Mouse (Mus musculus): ENCODE measurements around the gene Slc25a3.

The Slc25a3 gene

DNA sequence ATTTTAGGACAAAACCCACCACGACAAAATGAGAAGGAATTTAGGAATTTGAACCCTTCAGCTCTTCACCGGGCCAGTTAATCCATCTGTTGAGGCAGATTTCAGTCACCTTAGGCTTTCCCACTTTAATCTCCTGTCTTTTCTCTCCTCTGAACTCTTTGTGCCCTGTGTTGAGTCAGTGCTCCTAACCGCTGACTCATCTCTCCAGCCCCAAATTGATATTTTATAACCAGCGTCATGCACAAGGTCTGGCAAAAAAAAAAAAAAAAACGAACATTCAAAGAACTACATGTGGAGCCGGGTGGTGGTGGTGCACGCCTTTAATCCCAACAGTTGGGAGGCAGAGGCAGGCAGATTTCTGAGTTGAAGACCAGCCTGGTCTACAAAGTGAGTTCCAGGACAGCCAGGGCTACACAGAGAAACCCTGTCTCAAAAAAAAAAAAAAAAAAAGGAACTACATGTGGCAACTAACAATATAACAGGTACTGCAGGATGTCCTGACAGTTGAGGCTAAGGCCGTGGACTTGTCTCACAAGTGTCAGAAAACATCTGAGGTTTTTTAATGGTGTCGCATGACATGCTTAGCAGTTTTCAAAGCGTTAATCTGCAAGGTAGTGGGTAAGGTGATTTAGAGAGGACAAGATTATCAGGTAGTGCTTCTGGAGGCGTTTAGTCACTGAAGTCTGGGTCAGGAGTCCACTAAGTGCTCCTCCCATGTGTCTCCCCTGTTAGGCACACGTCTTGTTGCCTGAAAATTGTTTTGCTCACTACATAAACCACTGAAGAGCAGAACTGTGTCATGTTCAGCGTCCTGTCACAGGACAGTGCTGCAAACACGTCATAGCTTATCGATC is 29.4 kb downstream of the Slc25a3 start:
- DNase-seq (ENCODE audit: low read depth), result no peak

DNA sequence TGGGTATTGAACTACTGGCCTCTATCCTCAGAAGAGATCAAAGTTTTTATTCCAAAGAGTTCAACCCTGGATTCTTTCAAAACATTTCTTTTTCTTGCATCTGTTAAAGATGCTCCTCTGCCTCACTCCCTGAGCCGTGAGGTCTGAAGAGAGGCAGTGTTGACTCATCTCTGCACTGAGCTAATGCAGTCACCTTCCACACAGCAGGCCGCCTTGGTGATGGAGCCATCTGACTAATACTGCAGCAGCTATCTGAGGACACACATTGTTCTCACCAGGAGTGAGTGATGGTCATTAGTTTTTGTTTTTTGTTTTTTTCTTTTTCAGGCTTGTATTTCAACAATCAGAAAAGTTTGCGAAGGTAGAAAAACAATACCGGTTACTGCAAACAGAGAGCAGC is 31.0 kb downstream of the Slc25a3 start:
- DNase-seq (ENCODE audit: low read depth), result no peak

DNA sequence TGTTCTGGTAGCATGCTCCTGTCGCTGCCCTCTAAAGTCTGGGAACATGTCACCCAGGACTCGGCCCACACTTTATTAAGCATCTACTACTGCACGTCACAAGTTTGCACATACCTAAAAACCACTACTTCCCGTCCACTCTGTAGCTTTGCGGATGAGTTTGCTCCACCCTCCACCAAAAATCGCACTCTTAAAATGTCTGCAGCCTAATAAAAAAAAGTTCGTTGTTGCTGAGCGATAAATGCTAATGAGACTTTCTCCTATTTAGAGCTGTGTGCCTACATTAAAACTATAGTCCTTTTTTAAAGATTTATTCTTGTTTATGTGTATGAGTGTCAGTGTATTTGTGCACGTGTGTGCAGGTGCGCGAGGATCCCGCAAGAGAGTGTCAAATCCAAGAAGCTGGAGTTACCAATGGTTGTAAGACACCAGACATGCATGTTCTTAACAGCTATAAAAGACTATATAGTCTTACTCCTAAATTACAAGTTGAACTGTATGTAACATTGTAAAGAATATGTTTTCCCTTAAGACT is 40.4 kb downstream of the Slc25a3 start:
- DNase-seq (ENCODE audit: low read depth), result peak; percentile 27

DNA sequence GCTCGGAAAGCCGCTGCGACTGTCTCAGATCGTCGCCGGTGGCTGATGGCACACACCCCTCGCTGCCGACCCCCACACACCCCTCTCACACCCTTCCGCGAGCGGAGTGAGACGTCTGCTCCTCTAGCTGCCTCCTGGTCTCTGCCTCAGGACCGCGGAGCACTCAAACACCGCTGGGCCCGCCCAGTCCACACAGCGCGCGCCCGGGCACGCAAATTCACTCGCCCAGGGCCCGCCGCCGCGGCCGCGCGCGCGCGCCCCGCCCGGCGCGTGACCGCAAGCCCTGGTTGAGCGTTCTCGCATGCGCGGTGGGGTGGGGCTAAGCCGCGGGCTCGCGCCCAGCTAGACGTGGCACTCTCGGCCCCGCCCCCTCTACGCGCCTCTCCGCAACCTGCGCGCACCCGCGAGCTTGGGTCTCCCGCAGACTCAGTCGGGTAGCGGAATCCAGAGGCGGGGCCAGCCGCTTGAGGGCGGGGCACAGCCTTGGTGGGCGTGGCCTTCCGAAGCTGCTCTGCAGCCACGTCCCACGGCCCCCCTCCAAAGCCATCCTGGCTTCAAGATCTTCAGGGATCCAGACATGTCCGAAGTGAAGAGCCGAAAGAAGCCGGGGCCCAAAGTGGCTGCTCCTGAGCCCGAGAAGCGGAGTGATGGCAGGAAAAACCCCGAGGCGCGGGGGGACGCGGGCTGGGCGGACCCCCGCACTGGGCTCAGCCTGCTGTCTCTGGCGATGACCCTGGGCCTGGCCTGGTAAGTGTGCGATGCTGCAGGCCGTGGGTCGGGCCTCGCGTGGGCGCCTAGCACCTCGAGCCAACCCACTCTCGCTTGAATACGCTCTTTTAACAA is 41.1 kb downstream of the Slc25a3 start, which contains the start of the genes Apaf1 and Ikbip:
TSS of gene Apaf1 (minus strand) at position 221 of the 843 bp plus-strand sequence.
TSS of gene Ikbip (plus strand) at position 391 of the 843 bp plus-strand sequence.
- peak; percentile 93 for DNase-seq (ENCODE audit: low read depth)

DNA sequence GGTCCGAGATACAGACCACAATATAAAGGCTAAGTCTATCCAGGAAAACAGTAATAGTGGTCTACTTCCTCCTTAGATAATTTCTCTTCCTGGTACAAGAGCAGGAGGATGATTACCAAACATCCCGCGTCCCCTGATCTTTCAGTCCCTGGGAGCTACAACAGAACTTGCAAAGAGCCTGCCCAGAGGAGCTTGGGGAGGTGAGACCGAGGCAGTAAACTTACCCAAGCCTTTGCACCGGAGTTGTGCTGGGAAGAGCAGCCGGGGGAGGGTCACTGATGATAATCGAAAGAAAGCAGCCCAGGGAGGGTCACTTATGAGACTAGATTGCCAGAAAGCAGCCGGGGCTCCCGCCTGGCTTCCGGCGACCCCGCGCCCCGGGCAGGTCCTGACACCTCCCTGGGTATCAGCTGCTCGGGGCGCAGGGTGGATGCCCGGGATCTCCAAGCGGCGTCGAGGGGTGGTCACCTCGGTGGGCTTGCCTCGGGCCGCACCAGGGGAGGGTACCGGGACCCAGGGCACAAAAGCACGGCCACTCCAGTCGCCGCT is 41.8 kb downstream of the Slc25a3 start:
- peak; percentile 31 for DNase-seq (ENCODE audit: low read depth)

DNA sequence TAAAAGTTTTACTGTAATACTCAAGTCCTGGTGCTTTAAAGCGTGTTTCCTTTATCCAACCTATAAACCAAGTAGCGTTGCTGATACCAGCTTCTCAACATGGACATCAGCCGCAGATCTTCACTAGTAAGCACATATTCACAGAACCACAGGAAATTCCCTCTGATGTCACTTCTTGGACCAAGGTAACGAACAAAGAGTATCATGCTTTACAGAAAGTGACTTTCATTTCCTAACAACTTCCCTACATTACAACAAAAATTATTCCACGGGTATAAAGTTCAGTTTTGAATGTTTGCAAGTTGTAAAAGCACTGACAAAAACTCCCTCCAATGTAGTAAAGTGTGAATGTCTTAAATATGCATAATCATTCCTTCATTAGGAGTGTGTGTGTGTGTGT is 43.3 kb downstream of the Slc25a3 start:
- DNase-seq (ENCODE audit: low read depth), result peak; percentile 28

DNA sequence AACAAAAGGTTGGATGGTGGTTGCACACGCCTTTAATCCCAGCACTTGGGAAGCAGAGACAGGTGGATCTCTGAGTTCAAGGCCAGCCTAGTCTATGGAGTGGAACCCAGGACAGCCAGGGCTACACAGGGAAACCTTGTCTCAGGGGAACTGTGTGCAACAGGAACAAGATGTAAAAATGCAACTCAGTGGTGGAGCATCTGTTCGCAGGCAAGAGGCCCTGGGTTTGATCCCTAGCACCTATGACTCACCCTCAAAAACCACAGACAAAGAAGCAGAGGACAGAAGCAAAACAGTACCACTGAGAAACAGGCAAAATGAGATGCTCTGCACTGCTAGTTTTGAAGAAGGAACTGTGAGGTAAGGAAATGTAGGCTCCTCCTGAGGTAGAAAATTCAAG is 47.2 kb downstream of the Slc25a3 start:
- no peak for DNase-seq (ENCODE audit: low read depth)

DNA sequence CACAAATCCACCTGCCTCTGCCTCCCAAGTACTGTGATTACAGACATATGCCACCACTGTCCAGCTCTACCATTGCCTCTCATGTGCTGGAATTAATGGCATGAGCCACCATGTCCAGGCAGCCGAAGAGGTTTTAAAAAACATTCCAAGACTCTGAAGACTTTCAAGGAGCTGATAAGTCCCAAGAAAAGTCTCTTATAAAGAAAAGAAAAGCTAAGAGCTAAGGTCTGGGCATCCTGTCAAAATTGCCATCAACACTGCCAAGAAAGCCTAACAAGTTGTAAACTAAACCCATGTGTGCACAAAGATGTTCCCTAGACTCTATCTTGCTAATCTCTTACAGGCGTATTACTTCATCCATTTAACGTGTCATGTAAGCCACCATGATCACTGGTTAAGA is 50.5 kb downstream of the Slc25a3 start:
- DNase-seq (ENCODE audit: low read depth), result no peak

DNA sequence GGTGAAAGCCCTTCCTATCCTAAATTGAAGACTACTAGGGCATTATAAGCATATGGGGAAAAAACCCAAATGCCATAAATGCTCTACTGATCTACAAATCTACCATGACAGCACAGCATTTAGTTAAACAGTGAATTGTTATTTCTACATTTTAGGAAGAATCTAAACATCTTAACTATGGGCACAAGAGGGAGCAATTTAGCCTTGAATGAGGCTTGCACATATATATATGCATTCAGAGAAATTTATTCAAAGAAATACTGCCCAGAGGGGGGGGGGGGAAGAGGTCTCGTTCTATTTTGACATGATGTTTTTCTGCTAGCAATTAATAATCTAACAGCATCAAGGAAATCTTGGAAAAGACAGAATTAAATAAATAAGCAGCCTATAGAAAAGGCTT is 52.1 kb downstream of the Slc25a3 start:
- DNase-seq (ENCODE audit: low read depth), result no peak

Measured in c-Kit-positive CD71-positive TER-119-negative erythroid progenitor cells, embryonic 14.5 days (primary cell).